Mouse (Mus musculus) T-helper 1 cell (primary cell): ENCODE measurements around the gene Limch1.

ENCODE experiments used
- in situ Hi-C: fragments of 300-600 bp; cut with MboI, MseI; formaldehyde crosslinking; loops from one replicate; pipeline ENCODE4 v1.15.1; 2025; ENCODE audit warnings: high pct_unique_total_duplicates

Gene Limch1

GRCm38 (mm10) chr5:67099393-67100271 lies 354.0 kb downstream of the Limch1 start:
- in situ Hi-C loops, result no loop called here

GRCm38 (mm10) chr5:67100564-67101394 lies 355.2 kb downstream of the Limch1 start:
- in situ Hi-C loops, result no loop called here

GRCm38 (mm10) chr5:67101395-67101760 lies 355.8 kb downstream of the Limch1 start:
- in situ Hi-C loops, result no loop called here

- in situ Hi-C loops, result no loop called here
Observed at GRCm38 (mm10) chr5:67101793-67102600, 356.4 kb downstream of the Limch1 start.

GRCm38 (mm10) chr5:67103016-67103415 lies 357.4 kb downstream of the Limch1 start:
- in situ Hi-C loops, result no loop called here

- in situ Hi-C loops, result no loop called here
Observed at GRCm38 (mm10) chr5:67106261-67106660, 360.6 kb downstream of the Limch1 start.
